Mouse (Mus musculus): ENCODE results near the gene Acot12.

- TF ChIP-seq CTCF (IDR thresholded peaks at IDR 0.05; ENCODE audit: low read depth) (no peak), EP300 (optimal IDR thresholded peaks at IDR 0.05) (no peak)
Observed at GRCm38 (mm10) chr13:91778092-91778491, 36.8 kb downstream of the Acot12 start.
